Mouse (Mus musculus): ENCODE measurements around the gene Snf8.

DNA sequence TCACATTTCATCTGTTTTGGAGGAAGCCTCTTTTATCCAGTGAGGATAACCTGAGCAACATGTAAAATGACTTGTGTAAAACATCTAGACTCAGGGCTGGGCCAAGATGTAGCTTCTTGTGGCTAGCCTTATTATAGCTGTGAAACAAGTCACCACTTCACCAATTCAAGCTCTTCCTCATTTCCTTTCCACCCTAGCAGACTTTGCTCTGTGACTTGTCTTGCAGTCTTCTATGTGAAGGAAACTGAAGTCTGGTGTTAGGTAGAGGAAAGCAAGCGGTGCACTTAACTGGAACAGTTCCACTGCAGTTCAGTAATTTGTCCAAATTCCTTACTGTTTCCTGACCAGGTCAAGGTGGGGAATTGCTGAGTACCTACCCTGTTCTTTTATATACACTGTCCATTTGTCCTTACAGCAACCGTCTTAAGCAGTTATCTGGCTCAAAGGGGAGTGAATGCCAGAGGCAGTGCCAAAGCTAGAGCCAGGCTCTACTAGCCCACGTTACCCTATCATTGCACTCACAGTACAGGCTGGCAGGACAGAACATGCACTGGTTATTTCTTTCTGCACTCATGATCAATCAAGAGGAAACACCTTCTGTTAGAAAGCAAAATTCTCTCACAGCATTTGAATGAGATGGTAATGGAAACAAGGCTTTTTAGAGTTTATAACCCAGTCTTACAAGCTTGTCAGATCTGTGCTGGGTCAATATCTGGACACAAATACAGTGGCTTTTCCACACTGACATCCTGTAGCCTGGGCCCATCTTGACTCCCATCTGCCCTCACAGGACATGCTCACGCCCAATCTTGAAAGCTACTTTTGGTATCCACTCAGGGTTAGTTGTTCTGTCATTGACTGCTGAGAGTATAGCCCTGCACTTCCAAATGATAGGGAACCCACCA is 13.0 kb downstream of the Snf8 start:
- TF ChIP-seq CTCF (IDR thresholded peaks at IDR 0.05; ENCODE audit: low read depth, low read length) (no peak), POLR2A (IDR thresholded peaks at IDR 0.05; ENCODE audit: borderline replicate concordance, low read depth, low read length) (no peak)
